Mouse (Mus musculus): Measurements from ENCODE around the gene Tecta. TPM values are rescaled to one million over a fixed set of nuclear protein-coding genes. Genes with fewer than 3 reads are reported as not detected.

The Tecta gene
- total RNA-seq, 2 experiments from 2014 or later, result 0.38 to 0.44 TPM

DNA sequence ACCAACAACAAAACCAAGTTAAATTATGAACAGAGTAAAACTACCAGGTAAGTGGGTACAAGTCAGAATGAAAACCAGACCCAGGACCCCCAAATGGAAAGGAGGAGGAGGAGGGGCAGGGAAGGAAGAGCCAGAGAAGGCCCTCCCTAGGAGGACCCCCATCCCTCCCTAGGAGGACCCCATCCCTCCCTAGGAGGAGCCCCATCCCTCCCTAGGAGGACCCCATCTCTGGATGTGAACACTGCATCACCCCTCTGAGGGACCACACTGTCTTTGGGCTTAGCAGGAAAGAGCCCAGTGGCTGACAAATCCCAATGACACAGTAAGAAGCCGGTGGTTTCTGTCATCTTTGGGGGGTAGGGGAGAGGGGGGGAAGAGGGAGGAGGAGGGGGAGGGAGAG, 15.5 kb upstream of the Tecta start:
- no peak overlapping the region for H3K4me3 ChIP-seq
- no peak for TF ChIP-seq CTCF (conservative IDR thresholded peaks at IDR 0.05)
- no peak overlapping the region for H3K27ac ChIP-seq
- no peak for DNase-seq (ENCODE audit: low spot score in 2 of 2)

DNA sequence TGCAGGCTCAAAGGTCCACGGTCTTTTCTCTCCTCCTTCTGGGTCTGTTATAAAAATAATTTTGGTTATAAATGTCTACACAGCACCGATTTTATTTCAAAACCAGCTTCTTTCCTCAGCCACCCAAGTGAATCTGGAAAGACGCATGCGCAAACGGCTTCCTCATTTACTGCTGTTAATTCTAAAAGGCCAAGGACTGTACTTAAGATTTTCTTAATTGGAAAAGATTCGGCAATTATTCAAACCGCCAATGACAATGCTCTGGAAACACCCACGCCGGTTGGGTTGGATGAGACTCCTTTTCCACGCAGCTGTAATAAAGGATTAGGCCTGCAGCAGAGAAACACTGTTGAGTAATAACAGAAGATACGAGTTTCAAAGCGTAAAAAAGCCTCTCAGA, 13.6 kb upstream of the Tecta start:
- Histone ChIP-seq H3K27ac (peak overlapping the region; percentile 86), H3K4me3 (no peak overlapping the region)
- DNase-seq (ENCODE audit: low spot score in 2 of 2), result no peak
- no peak for TF ChIP-seq CTCF (conservative IDR thresholded peaks at IDR 0.05)

DNA sequence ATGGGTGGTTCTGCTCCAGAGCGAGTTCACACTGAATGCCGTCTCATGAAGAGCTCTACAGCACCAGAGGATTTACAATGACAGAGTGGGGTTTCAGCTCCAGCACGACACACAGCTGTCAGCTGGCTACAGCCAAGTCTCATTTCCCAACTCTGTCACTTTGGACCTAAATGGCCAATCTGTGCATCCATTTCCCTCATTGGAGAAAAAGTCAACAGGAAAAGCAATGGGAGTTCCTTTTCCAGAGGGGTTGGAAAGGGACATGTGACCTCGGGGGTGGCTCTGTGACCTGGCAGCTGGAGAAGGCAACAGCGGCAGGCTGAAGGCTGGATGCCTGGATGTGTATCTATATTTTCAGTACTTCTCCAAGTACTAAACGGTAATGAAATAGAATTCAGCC, 11.6 kb upstream of the Tecta start:
- H3K4me3 ChIP-seq, result no peak overlapping the region
- TF ChIP-seq CTCF (conservative IDR thresholded peaks at IDR 0.05), result no peak
- no peak for DNase-seq (ENCODE audit: low spot score in 2 of 2)
- no peak overlapping the region for H3K27ac ChIP-seq

DNA sequence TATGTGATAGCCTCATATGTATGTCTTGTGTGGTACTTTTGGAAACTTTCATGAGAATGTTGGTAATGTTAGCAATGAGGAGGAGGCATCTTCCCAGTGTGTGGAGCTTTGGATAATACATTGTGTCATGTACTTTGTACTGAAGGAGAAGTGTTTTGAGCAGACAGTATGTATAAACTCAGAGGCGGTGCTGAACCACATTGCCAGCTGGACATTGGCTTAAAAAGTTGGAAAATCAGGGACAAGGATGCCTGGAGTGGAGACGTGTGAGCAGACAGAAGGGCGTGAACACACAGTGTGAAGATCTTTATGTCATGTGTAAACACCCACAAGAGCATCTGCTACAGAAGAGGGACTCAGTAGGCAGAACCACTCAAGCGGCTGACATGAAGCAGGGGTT, 6.0 kb upstream of the Tecta start:
- no peak for DNase-seq (ENCODE audit: low spot score in 2 of 2)
- no peak for TF ChIP-seq CTCF (conservative IDR thresholded peaks at IDR 0.05)
- Histone ChIP-seq H3K27ac (no peak overlapping the region), H3K4me3 (no peak overlapping the region)

- Histone ChIP-seq H3K4me3 (no peak overlapping the region), H3K27ac (no peak overlapping the region)
- DNase-seq (ENCODE audit: low spot score in 2 of 2), result no peak
- no peak for TF ChIP-seq CTCF (conservative IDR thresholded peaks at IDR 0.05)
Observed at GRCm38 (mm10) chr9:42401486-42401885, 1.8 kb upstream of the Tecta start.

DNA sequence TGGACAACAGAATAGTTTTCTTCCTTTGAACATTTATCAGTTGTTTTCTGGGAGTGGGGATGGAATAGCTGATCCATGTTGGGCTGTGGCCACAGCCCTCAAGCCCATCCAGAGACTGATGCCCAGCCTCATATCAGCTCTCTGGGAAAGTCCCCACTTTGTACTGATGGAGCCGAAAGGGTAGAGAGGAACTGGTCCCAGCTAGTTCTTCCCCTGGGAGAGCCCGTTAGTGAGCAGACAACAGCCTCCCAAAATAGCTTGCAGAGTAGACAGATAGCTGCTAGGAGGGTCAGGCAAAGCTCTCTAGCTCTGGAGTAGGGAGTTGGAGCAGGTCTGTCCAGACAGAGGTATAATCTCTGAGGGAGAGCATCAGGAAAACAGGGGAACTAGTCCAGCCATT, 3.6 kb downstream of the Tecta start:
- no peak for TF ChIP-seq CTCF (conservative IDR thresholded peaks at IDR 0.05)
- Histone ChIP-seq H3K4me3 (no peak overlapping the region), H3K27ac (no peak overlapping the region)
- DNase-seq (ENCODE audit: low spot score in 2 of 2), result no peak

DNA sequence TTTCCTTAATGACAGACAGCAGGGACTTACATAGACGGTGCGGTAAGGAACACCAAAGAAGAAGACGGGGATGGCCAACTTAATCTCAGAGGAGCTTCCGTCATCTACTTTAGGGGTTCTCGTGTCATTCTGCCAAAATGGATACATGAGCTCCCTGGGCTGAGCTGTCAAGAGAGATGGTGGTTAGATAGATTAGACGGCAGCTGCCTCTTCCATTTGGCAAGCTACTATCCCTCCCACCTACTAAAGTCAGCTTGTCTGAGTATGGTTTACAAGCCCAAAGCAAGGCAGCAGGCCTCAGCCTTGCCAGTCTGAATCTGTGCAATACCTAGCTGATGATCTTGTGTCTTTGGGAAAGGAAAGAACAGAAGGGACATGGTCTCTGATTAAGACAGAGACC, 4.8 kb downstream of the Tecta start:
- DNase-seq (ENCODE audit: low spot score in 2 of 2), result peak in 1 of 2 experiments; percentile 34
- Histone ChIP-seq H3K27ac (peak overlapping the region; percentile 60), H3K4me3 (no peak overlapping the region)
- TF ChIP-seq CTCF (conservative IDR thresholded peaks at IDR 0.05), result no peak

- Histone ChIP-seq H3K27ac (peak overlapping the region; percentile 60; the same call in 1 of the 2 replicates), H3K4me3 (no peak overlapping the region)
- no peak for TF ChIP-seq CTCF (conservative IDR thresholded peaks at IDR 0.05)
- DNase-seq (ENCODE audit: low spot score in 2 of 2), result peak in 1 of 2 experiments; percentile 61
Observed at GRCm38 (mm10) chr9:42394321-42394720, 5.4 kb downstream of the Tecta start.

GRCm38 (mm10) chr9:42392927-42393326, 6.8 kb downstream of the Tecta start:
- no peak for DNase-seq (ENCODE audit: low spot score in 2 of 2)

GRCm38 (mm10) chr9:42388490-42388889, 11.2 kb downstream of the Tecta start:
- peak; percentile 77 for TF ChIP-seq CTCF (conservative IDR thresholded peaks at IDR 0.05)
- no peak overlapping the region for H3K27ac ChIP-seq
- H3K4me3 ChIP-seq, result no peak overlapping the region
- peak; percentile 20 to 28 for DNase-seq (ENCODE audit: low spot score in 2 of 2)

More at GRCm38 (mm10) chr9:42392927-42393326, 6.8 kb downstream of the Tecta start:
- TF ChIP-seq CTCF (conservative IDR thresholded peaks at IDR 0.05), result no peak
- Histone ChIP-seq H3K4me3 (no peak overlapping the region), H3K27ac (no peak overlapping the region)

DNA sequence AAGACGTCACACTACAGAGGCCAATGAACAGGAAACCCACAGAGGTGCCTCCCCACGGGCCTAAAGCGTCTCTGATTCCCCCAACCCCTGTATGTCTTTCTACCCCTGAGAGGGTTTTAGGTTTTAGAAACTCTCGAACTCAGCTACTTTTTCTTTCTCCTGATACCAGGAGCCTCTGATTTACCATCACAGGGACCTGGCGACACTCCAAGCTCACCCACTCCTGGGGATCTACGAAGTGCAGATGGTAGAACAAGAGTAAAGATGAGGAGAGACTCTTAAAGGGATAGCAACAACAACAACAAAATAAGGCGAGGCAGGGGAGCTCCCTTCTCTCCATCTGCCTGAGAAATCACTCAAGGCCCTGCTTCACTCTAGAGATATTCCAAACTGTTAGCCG, 12.7 kb downstream of the Tecta start:
- no peak overlapping the region for H3K27ac ChIP-seq
- no peak overlapping the region for H3K4me3 ChIP-seq
- TF ChIP-seq CTCF (conservative IDR thresholded peaks at IDR 0.05), result no peak
- no peak for DNase-seq (ENCODE audit: low spot score in 2 of 2)

- no peak for DNase-seq (ENCODE audit: low spot score in 2 of 2)
- Histone ChIP-seq H3K27ac (no peak overlapping the region), H3K4me3 (no peak overlapping the region)
- TF ChIP-seq CTCF (conservative IDR thresholded peaks at IDR 0.05), result no peak
Observed at GRCm38 (mm10) chr9:42385656-42386055, 14.1 kb downstream of the Tecta start.

DNA sequence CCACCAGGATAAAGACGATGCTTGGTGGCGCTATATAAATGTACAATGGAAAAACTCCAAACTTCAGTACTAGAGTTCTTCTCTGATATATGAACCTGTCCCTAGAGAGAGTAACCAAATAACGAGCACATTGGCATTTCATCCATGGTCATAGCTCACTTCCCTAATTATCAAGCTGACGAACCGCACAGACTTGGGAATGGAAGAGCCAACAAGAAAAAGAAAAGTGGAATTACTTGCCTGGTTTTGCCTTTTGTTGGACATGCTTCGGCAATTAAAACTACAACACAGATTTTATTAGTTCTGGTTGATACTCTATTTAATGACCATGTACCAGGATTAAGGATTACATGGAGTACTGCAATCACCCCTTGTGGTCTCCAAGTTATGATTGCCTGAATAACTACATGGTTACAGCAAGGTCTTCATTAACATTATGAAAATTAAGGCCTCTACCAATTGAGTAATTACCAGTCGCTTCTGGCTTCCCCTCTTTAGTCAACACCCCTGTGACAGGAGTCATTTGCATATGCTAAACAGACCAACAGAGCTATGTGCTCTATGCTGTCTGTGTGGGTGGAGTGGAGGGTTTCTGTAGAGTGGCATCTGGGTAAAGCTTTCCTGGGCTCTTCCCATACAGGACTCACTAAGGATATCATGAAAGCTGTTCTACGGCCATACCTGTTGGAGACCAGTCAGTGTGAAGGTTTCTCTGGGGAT, 16.9 kb downstream of the Tecta start:
- H3K4me3 ChIP-seq, result no peak overlapping the region
- H3K27ac ChIP-seq, result peak overlapping the region; percentile 79
- no peak for TF ChIP-seq CTCF (conservative IDR thresholded peaks at IDR 0.05)
- DNase-seq (ENCODE audit: low spot score in 2 of 2), result no peak

DNA sequence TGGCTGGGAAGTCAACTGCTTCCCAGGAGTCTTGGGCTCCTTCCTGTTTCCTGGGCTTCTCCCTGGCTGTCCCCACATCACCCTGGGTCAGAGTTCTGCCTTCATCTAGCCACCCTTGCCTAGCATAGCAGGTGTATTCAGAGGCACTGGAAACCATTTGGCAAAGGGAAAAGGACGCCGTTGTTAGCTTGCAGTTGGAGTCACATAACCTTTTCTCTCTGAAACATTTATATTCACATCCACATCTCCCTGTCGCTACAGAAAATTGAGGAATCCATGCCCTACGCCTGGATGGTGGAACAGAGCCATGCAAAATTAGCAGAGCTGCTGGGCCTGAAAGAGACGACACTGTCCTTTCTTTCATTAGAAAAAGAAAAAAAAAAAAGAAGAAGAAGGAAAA, 17.7 kb downstream of the Tecta start:
- no peak overlapping the region for H3K4me3 ChIP-seq
- H3K27ac ChIP-seq, result peak overlapping the region; percentile 79
- no peak for TF ChIP-seq CTCF (conservative IDR thresholded peaks at IDR 0.05)
- peak in 1 of 2 experiments; percentile 68 for DNase-seq (ENCODE audit: low spot score in 2 of 2)

Data from layer of hippocampus, adult 2 months (tissue).